Mouse (Mus musculus): ENCODE measurements around the gene Kdm2b. TPM values are rescaled to one million over a fixed set of nuclear protein-coding genes. Genes with fewer than 3 reads are reported as not detected.

Gene Kdm2b
- total and polyA plus RNA-seq, 2 experiments from 2014 or later = 78.6 to 110 TPM

DNA sequence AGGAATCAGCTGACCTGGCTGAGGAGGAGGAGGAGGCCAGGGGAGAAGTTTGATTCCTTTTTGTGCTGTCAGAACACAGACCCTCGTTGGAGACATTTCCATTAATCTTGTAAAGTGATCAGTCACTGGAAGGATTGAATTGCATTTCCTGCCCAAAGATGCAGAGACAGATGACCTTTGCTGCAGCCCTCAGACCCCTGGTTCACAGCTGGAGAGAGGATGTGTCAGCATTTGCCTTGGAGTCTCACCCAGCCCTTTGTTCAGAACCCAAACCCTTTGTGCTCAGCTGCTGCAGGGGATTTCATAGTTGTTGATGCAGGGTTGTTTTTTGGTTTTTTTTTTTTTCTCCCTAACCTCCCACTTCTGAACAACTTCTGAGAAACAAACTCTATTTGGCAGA lies 5.3 kb upstream of the Kdm2b start:
- no peak for DNase-seq (ENCODE audit: low spot score)
- Histone ChIP-seq H3K4me2 (ENCODE audit: low read depth, low read length, poor library complexity, severe bottlenecking) (no peak overlapping the region), H3K9me3 (ENCODE audit: low read length) (no peaks in the 10 kb centered on the region), H3K36me3 (ENCODE audit: insufficient read depth, low read length) (no peaks in the 10 kb centered on the region), H3K27me3 (ENCODE audit: insufficient read depth, low read length) (no peaks in the 10 kb centered on the region), H3K4me3 (ENCODE audit: low read depth, low read length) (no peak overlapping the region), H3K9ac (replicated peaks; ENCODE audit: low read length, poor library complexity, severe bottlenecking) (no peak overlapping the region), H3K27ac (ENCODE audit: low read depth, low read length) (no peak overlapping the region), H3K4me1 (ENCODE audit: insufficient read depth, low read length) (no peaks in the 10 kb centered on the region)
- ATAC-seq (ENCODE audit: low FRiP score) = no peak
- WGBS = 0% methylated on average over 1 of the region's 1 CpGs
- no peak for TF ChIP-seq CTCF (IDR thresholded peaks at IDR 0.05)

DNA sequence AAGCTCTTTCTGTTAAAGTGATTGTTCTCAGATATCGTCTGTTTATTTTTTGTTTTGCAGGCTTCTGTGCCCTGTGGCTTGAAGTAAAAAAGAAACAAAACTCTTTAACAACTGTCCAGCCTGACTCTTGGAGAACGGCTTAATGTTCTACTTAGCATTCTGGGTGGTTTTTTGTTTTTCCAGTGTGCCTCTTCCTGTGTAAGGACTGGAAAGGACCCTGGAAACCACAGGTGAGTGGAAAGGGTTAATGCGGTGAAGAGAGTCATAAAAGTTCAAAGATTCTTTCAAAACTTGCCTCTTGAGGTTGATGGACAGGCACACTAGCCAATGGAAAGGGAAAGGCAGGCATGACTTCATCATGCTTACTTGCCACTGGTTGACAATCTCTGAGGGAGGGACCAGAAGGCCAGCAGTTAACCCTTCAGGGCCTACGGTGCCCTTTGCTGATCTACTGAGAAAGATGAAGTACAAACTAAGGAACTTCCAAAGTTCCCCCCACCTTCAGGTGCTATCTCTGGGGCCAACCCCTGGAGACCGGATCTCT lies 4.8 kb upstream of the Kdm2b start:
- Histone ChIP-seq H3K4me1 (ENCODE audit: insufficient read depth, low read length) (no peaks in the 10 kb centered on the region), H3K4me2 (ENCODE audit: low read depth, low read length, poor library complexity, severe bottlenecking) (no peak overlapping the region), H3K27ac (ENCODE audit: low read depth, low read length) (no peak overlapping the region), H3K27me3 (ENCODE audit: insufficient read depth, low read length) (no peaks in the 10 kb centered on the region), H3K9me3 (ENCODE audit: low read length) (no peaks in the 10 kb centered on the region), H3K36me3 (ENCODE audit: insufficient read depth, low read length) (no peaks in the 10 kb centered on the region), H3K4me3 (ENCODE audit: low read depth, low read length) (no peak overlapping the region), H3K9ac (replicated peaks; ENCODE audit: low read length, poor library complexity, severe bottlenecking) (no peak overlapping the region)
- ATAC-seq (ENCODE audit: low FRiP score) = peak; percentile 78; the same call in 1 of the 2 replicates
- peak; percentile 93 for DNase-seq (ENCODE audit: low spot score)
- 14% methylated on average over 5 of the region's 5 CpGs for WGBS
- no peak for TF ChIP-seq CTCF (IDR thresholded peaks at IDR 0.05)

DNA sequence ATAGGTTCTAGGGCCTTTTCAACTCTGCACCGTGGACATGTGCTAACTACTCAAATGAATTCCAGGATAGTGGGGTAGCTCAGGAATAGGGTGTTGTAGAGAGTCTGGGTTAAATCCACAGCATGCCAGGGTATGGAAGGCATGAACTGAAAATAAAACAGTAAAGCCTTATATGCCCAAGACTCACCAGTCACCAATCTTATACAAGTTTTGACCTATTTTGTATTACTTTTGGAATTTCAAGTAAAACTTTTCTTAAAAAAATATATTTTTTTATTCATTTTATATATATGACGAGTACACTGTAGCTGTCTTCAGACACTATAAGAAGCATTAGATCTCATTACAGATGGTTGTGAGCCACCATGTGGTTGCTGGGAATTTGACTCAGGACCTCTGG lies 4.2 kb upstream of the Kdm2b start:
- DNase-seq (ENCODE audit: low spot score) (no peak), ATAC-seq (ENCODE audit: low FRiP score) (no peak)
- H3K4me3 ChIP-seq (ENCODE audit: low read depth, low read length) = no peak overlapping the region
- 57% methylated on average over 2 of the region's 2 CpGs for WGBS
- no peaks in the 10 kb centered on the region for H3K9me3 ChIP-seq (ENCODE audit: low read length)
- TF ChIP-seq CTCF (IDR thresholded peaks at IDR 0.05) = no peak
- H3K4me2 ChIP-seq (ENCODE audit: low read depth, low read length, poor library complexity, severe bottlenecking) = no peak overlapping the region
- no peaks in the 10 kb centered on the region for H3K36me3 ChIP-seq (ENCODE audit: insufficient read depth, low read length)
- no peaks in the 10 kb centered on the region for H3K27me3 ChIP-seq (ENCODE audit: insufficient read depth, low read length)
- no peak overlapping the region for H3K9ac ChIP-seq (replicated peaks; ENCODE audit: low read length, poor library complexity, severe bottlenecking)
- no peaks in the 10 kb centered on the region for H3K4me1 ChIP-seq (ENCODE audit: insufficient read depth, low read length)
- H3K27ac ChIP-seq (ENCODE audit: low read depth, low read length) = no peak overlapping the region

DNA sequence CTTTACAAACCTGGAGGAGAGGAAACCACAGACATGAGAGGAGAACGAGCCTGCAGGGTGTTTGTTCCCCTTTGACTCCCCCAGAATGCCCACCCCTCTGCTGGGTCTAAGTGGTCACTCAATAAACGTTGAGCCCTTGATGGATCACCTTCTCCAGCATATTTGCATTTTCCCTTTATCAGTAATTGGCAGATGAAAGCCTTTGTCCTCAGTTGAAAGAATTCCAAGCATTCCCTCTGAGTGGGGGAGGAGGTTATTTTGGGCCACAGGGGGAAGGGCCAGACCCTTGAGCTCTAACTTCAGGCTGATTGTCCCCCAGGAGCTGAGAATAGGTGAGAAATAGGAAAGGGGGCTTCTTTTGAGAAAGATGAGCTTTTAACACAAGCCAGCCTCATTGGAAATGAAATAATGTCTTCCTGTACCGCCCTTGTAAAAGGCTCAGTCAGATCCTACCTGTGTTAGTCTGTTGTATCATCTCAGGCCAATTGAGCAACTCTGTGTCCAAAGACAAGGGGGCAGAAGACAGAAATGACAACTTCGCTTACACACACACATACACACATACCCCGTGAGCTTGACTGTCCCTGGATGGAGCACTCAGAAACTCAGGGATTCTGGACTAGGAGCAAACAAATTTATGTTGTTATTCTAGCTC lies 1.9 kb upstream of the Kdm2b start:
- Histone ChIP-seq H3K27me3 (ENCODE audit: insufficient read depth, low read length) (no peaks in the 10 kb centered on the region; the same call in 1 of the 2 replicates), H3K9ac (replicated peaks; ENCODE audit: low read length, poor library complexity, severe bottlenecking) (no peak overlapping the region), H3K4me2 (ENCODE audit: low read depth, low read length, poor library complexity, severe bottlenecking) (peak overlapping the region; percentile 96; the same call in 1 of the 2 replicates), H3K4me1 (ENCODE audit: insufficient read depth, low read length) (peaks cover 7% of the 10 kb centered on the region; the same call in 1 of the 2 replicates), H3K27ac (ENCODE audit: low read depth, low read length) (no peak overlapping the region), H3K36me3 (ENCODE audit: insufficient read depth, low read length) (no peaks in the 10 kb centered on the region), H3K4me3 (ENCODE audit: low read depth, low read length) (no peak overlapping the region), H3K9me3 (ENCODE audit: low read length) (no peaks in the 10 kb centered on the region)
- no peak for ATAC-seq (ENCODE audit: low FRiP score)
- TF ChIP-seq CTCF (IDR thresholded peaks at IDR 0.05) = no peak
- WGBS = 34% methylated on average over 5 of the region's 5 CpGs
- no peak for DNase-seq (ENCODE audit: low spot score)

DNA sequence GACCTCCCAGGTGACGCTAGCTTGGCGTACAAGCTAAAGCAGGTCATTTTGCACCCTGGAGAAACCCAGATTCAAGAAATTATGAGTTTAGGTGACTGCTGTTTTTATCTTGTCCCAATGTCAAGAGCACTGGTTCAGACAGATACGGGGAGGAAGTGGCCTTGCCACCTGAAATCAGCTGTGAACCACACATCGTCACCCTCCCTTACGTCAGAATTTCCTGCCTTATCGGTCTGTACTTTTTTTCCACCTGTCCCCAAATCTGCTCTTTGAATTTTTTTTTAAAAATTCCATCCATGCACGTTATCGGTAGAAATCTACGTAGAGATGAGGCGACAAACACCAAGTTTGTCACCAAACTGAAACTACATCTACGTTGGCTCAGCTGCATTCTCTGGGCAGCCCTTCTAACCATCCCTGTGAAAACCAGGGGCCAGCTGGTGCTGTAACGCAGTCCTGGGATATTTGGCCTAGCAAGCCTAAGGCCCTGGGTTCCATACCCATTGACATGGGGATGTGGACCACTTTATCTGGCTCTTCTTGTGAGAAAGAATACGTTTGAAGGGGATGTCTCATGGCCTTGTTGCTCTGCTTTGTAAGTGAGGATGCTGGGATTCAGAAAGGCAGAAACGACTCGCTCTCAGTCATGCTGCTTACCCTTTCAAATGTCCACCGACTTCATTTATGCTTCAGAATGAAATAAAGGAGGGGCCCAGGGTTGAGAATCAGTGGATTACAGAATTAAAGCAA lies 963 bp upstream of the Kdm2b start:
- DNase-seq (ENCODE audit: low spot score) = no peak

More for the DNA sequence above, 963 bp upstream of the Kdm2b start:
- H3K9me3 ChIP-seq (ENCODE audit: low read length) = no peaks in the 10 kb centered on the region
- 21% methylated on average over 16 of the region's 16 CpGs for WGBS
- no peak overlapping the region for H3K9ac ChIP-seq (replicated peaks; ENCODE audit: low read length, poor library complexity, severe bottlenecking)
- peaks cover 7% of the 10 kb centered on the region; the same call in 1 of the 2 replicates for H3K4me1 ChIP-seq (ENCODE audit: insufficient read depth, low read length)
- H3K27ac ChIP-seq (ENCODE audit: low read depth, low read length) = no peak overlapping the region
- no peak for ATAC-seq (ENCODE audit: low FRiP score)
- peak overlapping the region; percentile 96 for H3K4me2 ChIP-seq (ENCODE audit: low read depth, low read length, poor library complexity, severe bottlenecking)
- H3K36me3 ChIP-seq (ENCODE audit: insufficient read depth, low read length) = no peaks in the 10 kb centered on the region
- TF ChIP-seq CTCF (IDR thresholded peaks at IDR 0.05) = no peak
- H3K27me3 ChIP-seq (ENCODE audit: insufficient read depth, low read length) = no peaks in the 10 kb centered on the region; the same call in 1 of the 2 replicates
- no peak overlapping the region for H3K4me3 ChIP-seq (ENCODE audit: low read depth, low read length)

Data from midbrain, postnatal 0 days (tissue).